Mouse (Mus musculus) liver (tissue): ENCODE measurements around the gene Actn4.
A peak's percentile ranks its signal among the peaks of the same experiment; 100 is the strongest.
"Not testable (repeated sequence)": the region's sequence is repeated elsewhere in the genome, so short reads cannot be mapped to it uniquely, and the experiment has no call there.

Experiments
- DNase-seq: peaks from one replicate; pipeline ENCODE4 v3.0.0-alpha.2; 2020; ENCODE audit warnings: mixed read lengths

Actn4 gene

GRCm38 (mm10) chr7:28969672-28970394 lies 7.7 kb upstream of the Actn4 start:
- DNase-seq, result no peak

DNA sequence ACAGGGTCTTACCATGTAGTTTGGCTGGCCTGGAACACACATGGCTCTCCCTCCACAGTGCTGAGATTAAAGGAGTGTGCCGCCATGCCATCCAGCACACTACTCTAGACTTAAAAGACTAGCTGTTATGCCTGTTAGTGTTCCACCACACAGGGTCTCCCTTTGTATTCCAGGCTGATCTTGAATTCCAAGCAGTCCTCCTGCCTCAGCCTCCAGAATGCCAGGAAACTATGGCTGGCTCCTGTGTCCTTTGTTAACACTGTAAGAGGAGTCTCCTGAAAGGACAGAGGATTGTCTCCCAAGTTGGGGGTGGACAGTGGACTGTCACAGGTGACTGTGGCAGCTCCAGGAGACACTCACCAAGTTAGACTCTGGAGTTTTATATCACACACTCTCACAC lies 7.1 kb upstream of the Actn4 start:
- DNase-seq, result no peak

DNA sequence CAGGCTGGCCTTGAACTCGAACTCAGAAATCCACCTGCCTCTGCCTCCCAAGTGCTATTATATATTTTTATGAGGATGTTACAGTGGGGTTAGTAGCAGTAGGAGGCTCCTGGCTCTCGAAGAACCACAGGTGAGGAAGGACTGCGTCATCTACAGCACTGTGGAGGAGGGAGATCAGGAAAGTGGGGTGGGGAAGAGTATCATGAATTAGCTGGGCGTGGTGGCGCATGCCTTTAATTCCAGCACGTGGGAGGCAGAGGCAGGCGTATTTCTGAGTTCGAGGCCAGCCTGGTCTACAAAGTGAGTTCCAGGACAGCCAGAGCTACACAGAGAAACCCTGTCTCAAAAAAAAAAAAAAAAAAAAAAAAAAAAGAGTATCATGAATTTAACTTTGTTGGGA lies 6.0 kb upstream of the Actn4 start:
- not testable (repeated sequence) for DNase-seq

- DNase-seq, result no peak
Observed at GRCm38 (mm10) chr7:28966751-28967505, 4.8 kb upstream of the Actn4 start.

DNA sequence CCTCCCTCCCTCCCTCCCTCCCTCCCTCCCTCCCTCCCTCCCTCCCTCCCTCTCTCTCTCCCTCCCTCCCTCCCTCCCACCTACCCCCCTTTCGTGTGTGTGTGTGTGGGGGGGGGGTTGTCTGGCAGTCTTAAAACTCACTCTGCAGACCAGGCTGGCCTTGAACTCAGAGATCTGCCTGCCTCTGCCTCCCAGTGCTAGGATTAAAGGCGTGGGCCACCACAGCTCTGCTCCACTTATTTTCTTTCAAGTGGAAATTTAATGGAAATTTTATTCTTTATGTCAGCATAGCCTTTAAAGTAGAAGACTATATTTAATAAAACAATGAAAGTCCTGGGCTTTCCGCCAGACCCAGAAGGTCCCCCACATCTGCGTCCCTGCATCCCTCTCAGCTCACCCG lies 4.0 kb upstream of the Actn4 start:
- no peak for DNase-seq

- no peak for DNase-seq
Observed at GRCm38 (mm10) chr7:28965346-28965840, 3.3 kb upstream of the Actn4 start.

GRCm38 (mm10) chr7:28963399-28963923 lies 1.3 kb upstream of the Actn4 start:
- no peak for DNase-seq

- no peak for DNase-seq
Observed at GRCm38 (mm10) chr7:28961584-28961926, 585 bp downstream of the Actn4 start.

GRCm38 (mm10) chr7:28960354-28961046 lies 1.6 kb downstream of the Actn4 start:
- DNase-seq, result peak; percentile 15

DNA sequence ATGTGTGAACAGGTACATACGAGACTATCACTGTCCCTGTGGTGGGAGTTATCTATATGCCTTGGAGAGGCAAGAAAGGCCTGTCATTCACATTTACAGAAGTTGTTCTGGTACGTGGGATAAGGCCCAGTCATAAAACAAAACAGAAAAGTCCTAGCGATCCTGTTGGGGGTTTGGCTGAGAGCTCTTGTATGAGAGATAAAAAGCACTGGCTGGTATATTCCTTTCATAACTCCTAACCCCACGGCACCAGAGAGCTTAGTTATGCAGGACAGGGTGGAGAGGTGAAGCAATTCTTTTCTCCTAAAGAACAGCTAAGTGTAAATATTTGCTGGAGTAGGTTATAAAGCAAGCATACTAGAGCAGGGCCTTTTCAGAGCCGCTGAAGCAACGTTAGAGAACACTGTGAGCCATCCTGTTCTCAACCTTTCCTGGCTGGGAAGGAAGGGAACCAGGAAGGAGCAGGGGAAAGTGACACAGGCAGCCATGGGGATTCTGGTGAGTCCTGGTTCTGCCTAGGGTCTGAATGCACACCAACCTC lies 2.6 kb downstream of the Actn4 start:
- DNase-seq, result no peak

DNA sequence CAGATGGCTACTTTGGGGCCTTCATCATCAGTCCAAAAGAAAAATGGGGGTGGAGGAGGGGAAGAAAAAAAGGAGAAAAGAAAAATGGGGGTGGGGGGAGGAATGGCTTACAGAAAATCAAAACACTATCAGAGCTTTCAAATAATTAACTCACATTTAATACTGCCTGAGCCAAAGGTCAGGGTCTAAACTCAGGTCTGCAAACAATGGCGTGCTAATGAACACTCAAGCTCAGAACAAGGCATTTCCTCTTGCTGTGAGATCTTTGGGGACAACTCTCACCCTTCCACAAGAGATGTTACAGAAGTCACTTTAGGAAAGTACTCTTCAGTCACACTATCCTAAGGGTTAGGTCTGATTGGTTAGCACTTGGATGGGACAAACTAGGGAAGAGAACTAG lies 3.4 kb downstream of the Actn4 start:
- DNase-seq, result no peak

GRCm38 (mm10) chr7:28957997-28958725 lies 4.0 kb downstream of the Actn4 start:
- no peak for DNase-seq

GRCm38 (mm10) chr7:28957286-28957685 lies 4.9 kb downstream of the Actn4 start:
- DNase-seq, result peak; percentile 16

DNA sequence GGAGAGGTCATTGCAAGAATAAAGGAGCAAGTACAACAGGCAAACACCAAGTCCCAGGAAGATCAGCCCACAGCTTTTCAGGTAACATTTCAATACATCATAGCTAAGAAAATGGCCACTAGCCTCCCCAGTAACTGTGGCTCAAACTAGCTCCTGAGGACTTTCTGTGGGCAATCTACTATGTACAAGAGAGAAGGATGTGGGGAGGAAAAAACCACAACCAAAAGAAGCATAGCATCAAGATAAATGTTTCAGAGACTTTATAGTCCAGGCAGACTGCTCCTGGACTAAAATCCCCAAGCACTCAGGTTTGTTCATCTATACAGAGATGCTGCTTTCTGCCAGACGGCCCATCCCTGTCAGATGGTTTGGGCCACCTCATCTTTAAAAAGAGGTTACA lies 5.9 kb downstream of the Actn4 start:
- no peak for DNase-seq

DNA sequence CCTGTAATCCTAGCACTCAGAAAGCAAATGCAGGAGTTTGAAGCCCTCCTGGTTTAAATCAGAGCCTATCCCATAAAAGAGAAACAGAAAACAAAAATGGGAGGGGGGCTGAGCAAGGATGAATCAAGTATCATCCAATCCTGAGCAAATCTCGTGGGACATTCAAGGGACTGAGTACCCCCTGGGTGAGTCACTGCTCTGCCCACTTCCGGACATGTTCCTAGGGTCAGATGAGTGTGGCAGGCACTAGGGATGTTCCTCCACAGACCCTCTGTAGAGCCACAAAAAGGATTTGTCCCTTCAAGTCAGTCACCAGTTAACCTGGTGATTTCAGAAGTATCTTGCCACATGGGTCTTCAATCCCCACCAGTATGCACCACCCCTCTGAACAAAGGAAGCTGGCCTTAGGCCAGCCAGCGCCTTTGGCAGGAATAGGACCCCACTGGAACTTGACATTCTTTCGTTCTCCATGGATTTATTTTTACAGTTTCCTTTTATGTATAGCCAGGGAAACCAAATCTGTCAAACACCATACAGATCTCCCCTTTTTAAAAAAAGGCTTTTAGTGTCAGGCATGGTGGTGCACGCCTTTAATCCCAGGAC lies 6.7 kb downstream of the Actn4 start:
- DNase-seq, result no peak

- no peak for DNase-seq
Observed at GRCm38 (mm10) chr7:28954773-28955172, 7.4 kb downstream of the Actn4 start.

DNA sequence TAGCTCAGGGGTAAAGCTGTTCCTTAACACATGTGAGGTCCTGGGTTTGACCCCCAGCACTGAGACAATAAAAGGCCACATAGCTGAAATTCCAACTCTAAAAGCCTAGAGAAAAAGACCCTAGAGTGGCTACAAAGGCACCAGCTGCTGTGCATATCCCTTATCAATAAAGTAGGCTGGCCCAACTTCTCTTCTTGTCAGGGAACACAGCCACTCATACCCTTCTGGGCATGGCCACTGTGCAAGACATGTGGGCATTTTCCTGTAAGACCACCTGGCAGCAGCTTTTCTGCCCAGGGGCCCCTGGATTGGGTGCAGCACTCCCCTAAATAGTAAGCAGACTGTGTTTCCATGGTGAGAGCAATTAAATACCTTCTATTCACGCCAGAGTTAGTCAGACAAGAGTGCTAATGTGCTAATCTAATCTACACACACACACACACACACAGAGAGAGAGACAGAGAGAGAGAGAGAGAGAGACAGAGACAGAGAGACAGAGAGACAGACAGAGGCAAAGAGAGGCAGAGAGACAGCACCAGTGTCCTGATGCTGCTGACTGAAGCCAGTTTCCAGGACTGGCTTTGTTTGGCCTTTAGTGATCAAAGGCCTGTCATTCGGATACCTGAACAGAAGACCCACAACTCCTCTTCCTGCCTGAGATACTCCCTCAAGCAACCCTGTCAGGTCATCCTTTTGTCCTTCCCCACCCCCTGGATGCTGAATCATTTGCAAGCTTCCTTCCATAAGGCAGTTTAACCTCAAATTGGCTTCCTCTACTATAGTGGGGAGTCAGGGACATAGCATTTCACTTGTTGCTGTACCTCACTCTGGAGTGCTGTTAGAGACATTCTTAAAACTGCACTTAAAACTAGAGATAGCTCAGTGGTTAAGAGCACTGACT lies 8.4 kb downstream of the Actn4 start:
- DNase-seq, result peak; percentile 42

DNA sequence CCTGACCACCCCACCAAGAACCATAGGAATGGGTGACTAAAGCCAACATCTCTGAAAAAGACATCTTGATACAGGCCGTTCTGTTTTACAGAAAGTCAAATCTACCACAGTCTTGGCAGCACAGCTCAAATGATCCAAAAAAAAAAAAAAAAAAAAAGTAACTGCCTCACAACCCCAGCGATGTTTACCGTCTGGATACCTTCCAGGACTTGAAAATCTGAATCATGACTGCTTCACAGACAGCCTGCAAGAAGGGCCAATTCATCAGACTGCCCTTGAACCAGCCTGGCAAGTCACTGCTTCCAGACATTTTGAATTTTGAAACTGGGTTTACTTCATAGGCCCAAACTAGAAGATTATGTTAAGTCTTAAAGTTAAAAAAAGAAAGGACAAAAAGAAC lies 9.4 kb downstream of the Actn4 start:
- no peak for DNase-seq

DNA sequence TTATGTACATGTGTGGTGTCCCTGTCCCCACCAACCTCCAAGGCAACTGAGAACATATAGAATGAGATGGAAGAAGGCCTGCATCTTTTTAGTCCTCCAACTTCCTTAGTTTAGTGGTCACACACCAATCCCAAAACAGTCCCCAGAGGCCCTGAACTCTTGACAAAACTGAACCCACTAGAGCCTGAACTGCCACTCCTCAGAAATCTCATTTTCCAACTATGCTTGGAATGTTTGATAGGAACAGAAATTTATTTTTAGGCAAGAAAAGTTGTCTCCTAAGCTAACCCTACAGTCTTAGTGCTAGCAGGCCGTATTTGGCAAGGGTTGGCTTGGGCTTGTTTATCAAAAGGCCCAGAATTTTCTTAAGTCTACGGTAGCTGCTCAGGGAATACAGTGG lies 10.4 kb downstream of the Actn4 start:
- no peak for DNase-seq

GRCm38 (mm10) chr7:28950346-28951037 lies 11.6 kb downstream of the Actn4 start:
- DNase-seq, result no peak
